Mouse (Mus musculus): ENCODE measurements around the gene Cap2.

GRCm38 (mm10) chr13:46690559-46691241 is 189.1 kb downstream of the Cap2 start:
- TF ChIP-seq MAX (IDR thresholded peaks at IDR 0.05; ENCODE audit: low read length) (no peak), CTCF (IDR thresholded peaks at IDR 0.05 in 2 of 3, conservative IDR thresholded peaks at IDR 0.05 in 1 of 3; ENCODE audit: control insufficient read depth in 1 of 3, insufficient read depth in 1 of 3, low read depth in 2 of 3, low read length in 3 of 3, poor library complexity in 1 of 3, severe bottlenecking in 1 of 3) (no peak), USF1 (IDR thresholded peaks at IDR 0.05; ENCODE audit: low read depth, low read length) (no peak), EP300 (IDR thresholded peaks at IDR 0.05; ENCODE audit: low read depth in 1 of 2, low read length in 2 of 2) (peak; percentile 80 to 87), POLR2A (IDR thresholded peaks at IDR 0.05; ENCODE audit: control insufficient read depth in 1 of 2, insufficient read depth in 1 of 2, low read depth in 1 of 2, low read length in 2 of 2, poor library complexity in 1 of 2) (no peak), CHD1 (IDR thresholded peaks at IDR 0.05; ENCODE audit: low read depth, low read length) (no peak), TCF12 (IDR thresholded peaks at IDR 0.05; ENCODE audit: low read depth, low read length) (peak; percentile 69; the same call in 1 of the 2 replicates), E2F4 (IDR thresholded peaks at IDR 0.05; ENCODE audit: borderline replicate concordance, low read depth, low read length) (no peak), TAL1 (IDR thresholded peaks at IDR 0.05; ENCODE audit: low read length) (peak; percentile 50; the same call in 1 of the 2 replicates), MYC (IDR thresholded peaks at IDR 0.05; ENCODE audit: low read depth, low read length) (0 out of 2 replicates have a peak, but pooled peaks have one; percentile 26), MAFK (IDR thresholded peaks at IDR 0.05; ENCODE audit: borderline replicate concordance, low read depth, low read length) (0 out of 2 replicates have a peak, but pooled peaks have one; percentile 14), CHD2 (IDR thresholded peaks at IDR 0.05; ENCODE audit: low read length) (no peak)
